Mouse (Mus musculus): ENCODE results near the gene Snapc3.

Snapc3 gene

GRCm38 (mm10) chr4:83417820-83418186, 279 bp downstream of the Snapc3 start:
- in situ Hi-C loops (cut with MboI, MseI), result loop anchor here (5.0 kb wide), 1 partner anchor 96 kb away; the partner anchor contains the start of gene Ttc39b

- in situ Hi-C loops (cut with MboI, MseI), result loop anchor here (5.0 kb wide), 1 partner anchor 96 kb away; the partner anchor contains the start of gene Ttc39b
Measured at GRCm38 (mm10) chr4:83418781-83419180, 1.3 kb downstream of the Snapc3 start.

GRCm38 (mm10) chr4:83423641-83424040, 6.1 kb downstream of the Snapc3 start:
- in situ Hi-C loops (cut with MboI, MseI), result loop anchor here (5.0 kb wide), 1 partner anchor 44 kb away; no protein-coding TSS in a partner anchor

GRCm38 (mm10) chr4:83425119-83425518, 7.6 kb downstream of the Snapc3 start:
- in situ Hi-C loops (cut with MboI, MseI), result no loop called here

- in situ Hi-C loops (cut with MboI, MseI), result no loop called here
Measured at GRCm38 (mm10) chr4:83427141-83427540, 9.6 kb downstream of the Snapc3 start.

GRCm38 (mm10) chr4:83427696-83428095, 10.2 kb downstream of the Snapc3 start:
- in situ Hi-C loops (cut with MboI, MseI), result no loop called here

GRCm38 (mm10) chr4:83428845-83429244, 11.3 kb downstream of the Snapc3 start:
- in situ Hi-C loops (cut with MboI, MseI), result no loop called here

- in situ Hi-C loops (cut with MboI, MseI), result no loop called here
Measured at GRCm38 (mm10) chr4:83431950-83432349, 14.4 kb downstream of the Snapc3 start.

GRCm38 (mm10) chr4:83432901-83433300, 15.4 kb downstream of the Snapc3 start:
- in situ Hi-C loops (cut with MboI, MseI), result no loop called here

- in situ Hi-C loops (cut with MboI, MseI), result no loop called here
Measured at GRCm38 (mm10) chr4:83436375-83436774, 18.9 kb downstream of the Snapc3 start.

GRCm38 (mm10) chr4:83438116-83438515, 20.6 kb downstream of the Snapc3 start:
- in situ Hi-C loops (cut with MboI, MseI), result no loop called here

- in situ Hi-C loops (cut with MboI, MseI), result no loop called here
Measured at GRCm38 (mm10) chr4:83439045-83439444, 21.5 kb downstream of the Snapc3 start.

GRCm38 (mm10) chr4:83441050-83441449, 23.5 kb downstream of the Snapc3 start:
- in situ Hi-C loops (cut with MboI, MseI), result no loop called here

- in situ Hi-C loops (cut with MboI, MseI), result no loop called here
Measured at GRCm38 (mm10) chr4:83450785-83451184, 33.3 kb downstream of the Snapc3 start.

- in situ Hi-C loops (cut with MboI, MseI), result no loop called here
Measured at GRCm38 (mm10) chr4:83460106-83460505, 42.6 kb downstream of the Snapc3 start.

- in situ Hi-C loops (cut with MboI, MseI), result loop anchor here (5.0 kb wide), 1 partner anchor 43 kb away; no protein-coding TSS in a partner anchor
Measured at GRCm38 (mm10) chr4:83464827-83465226, 47.3 kb downstream of the Snapc3 start.

- in situ Hi-C loops (cut with MboI, MseI), result loop anchor here (5.0 kb wide), 1 partner anchor 45 kb away; no protein-coding TSS in a partner anchor
Measured at GRCm38 (mm10) chr4:83467615-83468014, 50.1 kb downstream of the Snapc3 start.

- in situ Hi-C loops (cut with MboI, MseI), result loop anchor here (5.0 kb wide), 1 partner anchor 46 kb away; no protein-coding TSS in a partner anchor
Measured at GRCm38 (mm10) chr4:83468208-83468607, 50.7 kb downstream of the Snapc3 start.

- in situ Hi-C loops (cut with MboI, MseI), result no loop called here
Measured at GRCm38 (mm10) chr4:83485250-83485649, 67.7 kb downstream of the Snapc3 start.

GRCm38 (mm10) chr4:83485735-83486116, 68.2 kb downstream of the Snapc3 start:
- in situ Hi-C loops (cut with MboI, MseI), result no loop called here

GRCm38 (mm10) chr4:83486117-83486901, 68.8 kb downstream of the Snapc3 start, which contains the start of gene Psip1:
Gene Psip1, minus strand, starts transcription at chr4:83486459.
- in situ Hi-C loops (cut with MboI, MseI), result no loop called here

GRCm38 (mm10) chr4:83489121-83489520, 71.6 kb downstream of the Snapc3 start:
- in situ Hi-C loops (cut with MboI, MseI), result no loop called here

GRCm38 (mm10) chr4:83493112-83493511, 75.6 kb downstream of the Snapc3 start:
- in situ Hi-C loops (cut with MboI, MseI), result no loop called here

Data from T-helper 2 cell (primary cell).